Mouse (Mus musculus) stomach, postnatal 0 days (tissue): ENCODE data around the gene Cacna1i. TPM values are rescaled to one million over a fixed set of nuclear protein-coding genes. Genes with fewer than 3 reads are reported as not detected.

Experiments used
- ATAC-seq: fragments of 200-750 bp; cut with Nextera tagmentation; 2 replicates; pipeline ENCODE4 v1.8.0; 2017; ENCODE audit not compliant: low FRiP score, low TSS enrichment
- DNase-seq: peaks from one replicate; pipeline ENCODE4 v3.0.0-alpha.2; 2016; ENCODE audit warnings: low spot score
- H3K27ac ChIP-seq: fragments of 300-500 bp; sonication (generic); replicated peaks from 2 replicates; pipeline ENCODE4 v1.5.1; 2014; ENCODE audit warnings: mild to moderate bottlenecking, control low read depth
- H3K27me3 ChIP-seq: fragments of 300-500 bp; sonication (generic); 2 replicates; pipeline ENCODE4 v1.6.1; 2014; ENCODE audit warnings: low read length; ENCODE audit not compliant: control insufficient read depth, insufficient read depth
- H3K36me3 ChIP-seq: fragments of 300-500 bp; sonication (generic); 2 replicates; pipeline ENCODE4 v1.6.1; 2014; ENCODE audit warnings: low read length, mixed read lengths; ENCODE audit not compliant: control insufficient read depth, insufficient read depth
- H3K4me1 ChIP-seq: fragments of 300-500 bp; sonication (generic); replicated peaks from 2 replicates; pipeline ENCODE4 v1.6.1; 2014; ENCODE audit warnings: antibody characterized with exemption; ENCODE audit not compliant: control insufficient read depth, insufficient read depth
- H3K4me2 ChIP-seq: fragments of 300-500 bp; sonication (generic); replicated peaks from 2 replicates; pipeline ENCODE4 v1.6.1; 2014; ENCODE audit warnings: low read depth, mild to moderate bottlenecking, control low read depth, moderate library complexity
- H3K4me3 ChIP-seq: fragments of 300-500 bp; sonication (generic); 2 replicates; pipeline ENCODE4 v1.5.1; 2014; ENCODE audit warnings: low read depth, low read length, control low read depth
- H3K9ac ChIP-seq: fragments of 300-500 bp; sonication (generic); 2 replicates; pipeline ENCODE4 v1.6.1; 2014; ENCODE audit warnings: mild to moderate bottlenecking, low read length, control low read depth, mixed read lengths
- H3K9me3 ChIP-seq: fragments of 300-500 bp; sonication (generic); 2 replicates; pipeline ENCODE4 v1.6.1; 2016; ENCODE audit warnings: low read length; ENCODE audit not compliant: control insufficient read depth
- CTCF ChIP-seq: IDR thresholded peaks from 2 replicates; pipeline ENCODE4 v1.5.1; 2016; ENCODE audit warnings: antibody characterized with exemption, low read depth, mild to moderate bottlenecking, moderate library complexity
- EP300 ChIP-seq: optimal IDR thresholded peaks from 2 replicates; pipeline ENCODE3; 2016; ENCODE audit warnings: antibody characterized with exemption
- WGBS: fragments of 180-500 bp; shearing (Covaris S2); extraction: QIAGEN DNeasy Blood & Tissue Kit; methylation state at CpG from one replicate; pipeline ENCODE4 v1.1.7; 2014; 5-methylcytosine and 5-hydroxymethylcytosine counted together
- polyA plus RNA-seq: library from polyadenylated mRNA; unstranded; fragments of >200 nt; fragmentation: Nextera tagmentation; extraction: Ambion mirVana; gene quantifications from 2 replicates; pipeline ENCODE4 v1.2.1, GENCODE M21; 2015

Gene Cacna1i
- polyA plus RNA-seq, 1 experiment from 2014 or later = not detected

DNA sequence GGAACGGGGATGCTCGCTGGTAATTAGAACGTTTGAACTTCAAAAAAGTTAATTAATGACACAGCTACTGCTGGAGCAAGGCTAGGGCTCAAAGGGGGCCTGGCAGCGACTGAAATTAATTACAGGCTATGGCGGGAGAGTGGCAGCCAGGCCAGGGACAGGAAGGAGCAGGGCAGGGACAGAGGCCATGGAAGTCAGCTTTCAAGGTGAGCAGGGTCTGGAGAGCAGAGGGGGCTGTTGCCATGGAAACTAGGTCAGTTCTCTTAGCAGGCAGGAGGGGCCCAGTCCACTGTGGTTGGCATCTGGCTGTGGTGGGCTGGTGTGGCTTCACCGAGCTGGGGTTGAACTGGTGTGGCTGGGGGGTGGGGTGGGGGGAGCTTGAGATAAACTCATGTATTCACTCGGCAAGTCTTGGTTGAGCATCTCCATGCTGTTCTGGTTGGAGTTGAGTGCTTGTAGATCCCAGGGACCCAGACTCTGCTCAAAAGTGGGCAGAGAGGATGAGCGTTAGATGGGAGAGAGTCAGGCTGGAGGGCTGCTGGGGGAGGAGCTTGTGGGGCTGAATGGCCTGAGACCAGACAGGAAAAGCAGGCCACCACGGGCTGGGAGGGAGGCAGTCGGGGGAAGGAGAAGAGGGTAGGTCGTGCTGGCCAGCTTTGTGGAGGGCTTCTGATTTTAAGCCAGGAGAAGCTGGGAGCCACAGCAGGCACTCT, 31.7 kb downstream of the Cacna1i start:
- TF ChIP-seq CTCF (no peak), EP300 (no peak)
- Histone ChIP-seq H3K36me3 (no peaks in the 10 kb centered on the region), H3K4me2 (no peak overlapping the region), H3K4me3 (no peak overlapping the region), H3K4me1 (no peaks in the 10 kb centered on the region), H3K9me3 (no peaks in the 10 kb centered on the region), H3K27ac (no peak overlapping the region), H3K27me3 (no peaks in the 10 kb centered on the region), H3K9ac (no peak overlapping the region)
- WGBS = 16% methylated on average over 11 of the region's 11 CpGs
- DNase-seq = no peak
- ATAC-seq = no peak

DNA sequence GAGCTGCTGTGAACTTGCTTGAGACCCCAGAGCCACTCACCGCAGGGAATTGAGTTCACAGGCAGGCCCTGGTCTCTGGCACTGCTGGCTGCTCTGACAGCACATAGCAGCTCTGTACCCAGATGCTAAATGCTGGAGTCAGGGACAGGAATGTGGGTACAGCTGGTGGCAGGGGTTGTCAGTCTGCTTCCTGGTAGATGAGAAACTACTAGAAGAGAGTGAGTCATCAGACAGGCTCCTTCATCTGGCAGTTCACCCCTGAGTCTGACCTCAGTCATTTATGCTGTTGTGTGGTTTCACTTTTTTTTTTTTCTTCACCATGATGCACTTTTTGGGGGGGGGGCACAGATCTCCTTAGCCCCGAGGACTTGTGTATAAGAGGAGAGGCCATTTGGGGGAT, 32.3 kb downstream of the Cacna1i start:
- DNase-seq = no peak
- Histone ChIP-seq H3K27ac (no peak overlapping the region), H3K4me1 (no peaks in the 10 kb centered on the region), H3K9ac (no peak overlapping the region), H3K4me2 (no peak overlapping the region), H3K36me3 (no peaks in the 10 kb centered on the region), H3K9me3 (no peaks in the 10 kb centered on the region), H3K27me3 (no peaks in the 10 kb centered on the region), H3K4me3 (no peak overlapping the region)
- no peak for ATAC-seq
- WGBS = 52% methylated on average over 2 of the region's 2 CpGs
- TF ChIP-seq EP300 (no peak), CTCF (no peak)

GRCm38 (mm10) chr15:80319921-80320320, 32.9 kb downstream of the Cacna1i start:
- 84% methylated on average over 6 of the region's 6 CpGs for WGBS
- DNase-seq = no peak
- Histone ChIP-seq H3K27ac (no peak overlapping the region), H3K4me2 (no peak overlapping the region), H3K27me3 (no peaks in the 10 kb centered on the region), H3K36me3 (no peaks in the 10 kb centered on the region), H3K4me1 (no peaks in the 10 kb centered on the region), H3K4me3 (no peak overlapping the region), H3K9me3 (no peaks in the 10 kb centered on the region), H3K9ac (no peak overlapping the region)
- TF ChIP-seq EP300 = no peak
- no peak for TF ChIP-seq CTCF
- ATAC-seq = no peak

DNA sequence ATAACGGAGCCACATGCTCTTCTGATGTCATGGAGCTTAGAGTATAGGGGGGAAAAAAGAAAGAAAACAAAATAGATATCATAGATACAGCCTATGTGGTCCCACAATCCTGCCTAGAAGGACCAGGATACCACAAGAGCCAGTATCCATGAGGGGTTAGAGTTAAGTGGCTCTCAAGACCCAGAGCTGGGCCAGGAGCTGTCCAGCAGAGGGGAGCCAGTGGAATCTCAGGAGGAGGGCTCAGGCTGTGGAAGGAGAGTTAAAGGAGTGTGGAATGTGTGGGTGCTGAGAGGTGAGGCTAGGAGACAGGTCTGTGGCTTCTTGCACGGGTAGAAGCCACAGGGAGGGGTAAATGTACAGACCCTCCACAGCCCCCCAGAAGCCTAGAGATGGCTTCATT, 38.2 kb downstream of the Cacna1i start:
- H3K9ac ChIP-seq = no peak overlapping the region
- H3K4me3 ChIP-seq = no peak overlapping the region
- TF ChIP-seq EP300 = no peak
- TF ChIP-seq CTCF = no peak
- no peaks in the 10 kb centered on the region for H3K27me3 ChIP-seq
- H3K27ac ChIP-seq = no peak overlapping the region
- DNase-seq (no peak), ATAC-seq (no peak)
- no peaks in the 10 kb centered on the region for H3K36me3 ChIP-seq
- H3K4me2 ChIP-seq = no peak overlapping the region
- WGBS = 47% methylated on average over 2 of the region's 2 CpGs
- no peaks in the 10 kb centered on the region for H3K4me1 ChIP-seq
- no peaks in the 10 kb centered on the region for H3K9me3 ChIP-seq

DNA sequence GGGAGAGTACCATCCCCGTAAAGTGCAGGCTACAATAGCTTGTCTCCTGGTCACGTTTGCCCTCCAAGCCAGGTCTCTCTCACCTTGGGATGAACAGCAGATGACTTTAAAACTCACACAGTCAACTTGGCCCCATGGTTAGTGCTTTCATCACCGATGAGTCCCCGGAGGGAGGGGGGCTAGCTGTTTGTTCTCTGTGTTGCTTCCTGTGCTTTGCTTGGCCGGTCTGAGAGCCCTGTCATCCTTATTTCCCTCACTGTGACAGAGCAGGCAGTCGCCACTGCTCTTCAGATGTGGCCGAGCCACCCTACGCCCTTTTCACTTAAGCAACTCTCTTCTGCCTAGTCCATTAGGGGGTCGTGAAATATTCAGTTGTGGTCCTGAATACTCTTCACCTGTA, 38.7 kb downstream of the Cacna1i start:
- no peak overlapping the region for H3K27ac ChIP-seq
- H3K36me3 ChIP-seq = no peaks in the 10 kb centered on the region
- TF ChIP-seq CTCF = no peak
- TF ChIP-seq EP300 = no peak
- no peak for DNase-seq
- 60% methylated on average over 9 of the region's 9 CpGs for WGBS
- H3K4me3 ChIP-seq = no peak overlapping the region
- H3K9ac ChIP-seq = no peak overlapping the region
- H3K4me1 ChIP-seq = no peaks in the 10 kb centered on the region
- no peak overlapping the region for H3K4me2 ChIP-seq
- ATAC-seq = no peak
- no peaks in the 10 kb centered on the region for H3K27me3 ChIP-seq
- H3K9me3 ChIP-seq = no peaks in the 10 kb centered on the region

DNA sequence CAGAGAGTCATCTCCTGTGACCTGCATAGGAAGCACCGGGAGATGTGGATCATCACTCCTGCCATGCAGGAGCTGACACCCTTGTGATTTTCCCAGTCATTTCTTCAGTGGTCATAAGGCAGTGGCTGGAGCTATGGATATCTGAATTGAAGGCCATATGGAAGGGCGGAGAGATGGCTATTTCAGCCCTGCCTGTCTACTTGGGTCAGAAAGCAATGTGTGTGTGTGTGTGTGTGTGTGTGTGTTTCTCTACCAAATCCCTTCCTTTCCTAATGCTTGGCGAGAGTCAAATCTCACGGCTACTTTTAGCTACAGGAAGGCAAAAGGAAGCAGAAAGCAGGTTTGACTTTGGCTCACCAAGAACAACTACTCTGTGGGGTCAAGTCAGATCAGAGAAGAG, 39.9 kb downstream of the Cacna1i start:
- Histone ChIP-seq H3K9me3 (no peaks in the 10 kb centered on the region), H3K9ac (no peak overlapping the region), H3K4me1 (no peaks in the 10 kb centered on the region), H3K36me3 (no peaks in the 10 kb centered on the region), H3K27ac (no peak overlapping the region), H3K27me3 (no peaks in the 10 kb centered on the region), H3K4me3 (no peak overlapping the region), H3K4me2 (no peak overlapping the region)
- TF ChIP-seq EP300 = no peak
- TF ChIP-seq CTCF = no peak
- no peak for DNase-seq
- no peak for ATAC-seq
- 72% methylated on average over 4 of the region's 4 CpGs for WGBS
